Mouse (Mus musculus) induced T-regulatory cell, adult 2 months (primary cell): Measurements from ENCODE around the gene Kif21a.

ENCODE experiments used
- DNase-seq: peaks from one replicate; pipeline ENCODE4 v3.0.0-alpha.2; 2012; ENCODE audit warnings: low read depth

The Kif21a gene

DNA sequence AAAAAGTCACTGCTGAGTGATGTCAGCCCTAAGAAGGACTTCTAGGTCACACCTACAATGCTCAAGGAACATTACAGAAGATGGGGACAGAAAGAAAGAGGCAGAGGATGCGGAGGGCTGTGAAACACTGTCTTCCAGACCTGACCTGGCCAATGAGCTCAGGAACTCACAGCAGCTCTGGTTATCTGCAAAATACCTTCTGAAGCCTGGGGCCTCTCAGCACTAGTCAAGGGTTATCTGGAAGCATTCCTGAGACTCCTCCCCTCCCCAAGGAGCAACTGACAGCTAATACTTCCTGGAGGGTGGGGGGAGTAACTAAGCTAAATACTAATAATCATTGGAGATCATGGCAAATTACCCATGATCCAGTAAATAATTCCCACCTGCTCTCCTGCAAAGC is 111.3 kb downstream of the Kif21a start:
- no peak for DNase-seq

DNA sequence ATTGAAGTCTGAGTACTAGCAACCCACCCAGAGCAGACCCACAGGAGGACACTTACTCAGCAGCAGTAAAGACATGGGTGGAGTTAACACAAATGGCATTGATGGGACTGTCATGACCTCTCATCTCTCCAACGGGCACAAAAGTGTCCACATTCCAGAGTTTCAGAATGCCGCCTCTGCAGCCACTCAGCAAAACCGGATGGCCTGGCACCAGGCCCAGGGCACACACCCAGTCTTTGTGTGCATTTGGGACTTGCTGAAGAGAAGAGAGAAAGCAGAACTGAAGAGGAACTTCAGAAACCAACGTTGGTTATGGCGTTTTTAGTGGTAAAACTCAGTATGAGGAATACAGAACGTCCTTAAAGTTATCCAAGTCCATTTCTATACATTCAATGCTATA is 114.2 kb downstream of the Kif21a start:
- no peak for DNase-seq

DNA sequence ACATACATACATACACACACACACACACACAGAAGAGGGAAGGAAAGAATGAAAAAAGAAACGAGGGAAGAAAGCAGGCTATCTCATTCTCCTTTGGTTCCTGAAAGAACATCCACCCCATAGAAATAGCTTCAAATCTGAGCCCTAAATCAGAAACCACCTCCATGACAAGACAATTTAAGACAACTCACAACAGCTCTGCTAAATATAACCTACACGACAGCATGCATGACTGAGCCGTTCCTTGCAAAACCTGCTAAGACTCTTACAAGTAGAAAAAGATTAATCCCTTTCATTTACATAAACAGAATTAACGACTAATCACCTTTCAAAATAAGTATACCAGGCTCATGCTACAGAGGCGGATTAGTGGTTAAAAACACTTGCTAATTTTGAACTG is 118.3 kb downstream of the Kif21a start:
- DNase-seq = no peak

DNA sequence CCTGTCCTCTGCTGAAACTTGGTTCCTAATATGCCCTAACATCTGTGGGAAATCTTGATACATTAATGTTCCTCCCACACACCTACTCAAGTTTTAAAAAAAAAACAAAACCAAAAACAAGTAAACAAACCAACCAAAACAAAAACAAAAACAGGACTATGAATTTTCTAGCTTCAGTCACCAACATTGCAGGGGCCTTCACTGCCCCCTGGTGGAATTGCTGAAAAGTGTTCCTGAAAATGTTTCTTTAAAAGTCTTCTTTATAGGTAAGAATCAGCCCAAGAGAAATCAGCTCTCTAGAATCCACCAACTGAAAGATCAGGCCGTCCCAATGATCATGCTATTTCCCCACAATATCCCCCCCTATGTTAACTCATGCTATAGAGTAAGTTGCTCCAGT is 120.7 kb downstream of the Kif21a start:
- no peak for DNase-seq

- no peak for DNase-seq
These were observed 153.3 kb downstream of the Kif21a start for GRCm38 (mm10) chr15:90896480-90896879.

- no peak for DNase-seq
These were observed 162.3 kb downstream of the Kif21a start for GRCm38 (mm10) chr15:90887466-90887865.
